Mouse (Mus musculus) midbrain, embryonic 14.5 days (tissue): ENCODE measurements around the gene Tpsg1. TPM values are rescaled to one million over a fixed set of nuclear protein-coding genes. Genes with fewer than 3 reads are reported as not detected.

Source experiments
- ATAC-seq: fragments of 200-750 bp; cut with Nextera tagmentation; 2 replicates; pipeline ENCODE4 v1.8.0; 2017; ENCODE audit warnings: moderate number of reproducible peaks, moderate library complexity; ENCODE audit not compliant: low FRiP score, low TSS enrichment
- DNase-seq: peaks from one replicate; pipeline ENCODE4 v3.0.0-alpha.2; 2015
- H3K27ac ChIP-seq: fragments of 300-500 bp; sonication (generic); replicated peaks from 2 replicates; pipeline ENCODE4 v1.5.1; 2014; ENCODE audit warnings: mild to moderate bottlenecking, low read depth, low read length, moderate library complexity
- H3K27me3 ChIP-seq: fragments of 300-500 bp; sonication (generic); 2 replicates; pipeline ENCODE4 v1.6.1; 2014; ENCODE audit warnings: low read length, control low read depth, mixed read lengths; ENCODE audit not compliant: control insufficient read depth, insufficient read depth
- H3K36me3 ChIP-seq: fragments of 300-500 bp; sonication (generic); 2 replicates; pipeline ENCODE4 v1.6.1; 2014; ENCODE audit warnings: low read length, control low read depth; ENCODE audit not compliant: control insufficient read depth, insufficient read depth
- H3K4me1 ChIP-seq: fragments of 300-500 bp; sonication (generic); 2 replicates; pipeline ENCODE4 v1.6.1; 2014; ENCODE audit warnings: mild to moderate bottlenecking, antibody characterized with exemption, low read length, control low read depth; ENCODE audit not compliant: control insufficient read depth, insufficient read depth
- H3K4me2 ChIP-seq: fragments of 300-500 bp; sonication (generic); 2 replicates; pipeline ENCODE4 v1.6.1; 2014; ENCODE audit warnings: mild to moderate bottlenecking, low read length, moderate library complexity
- H3K4me3 ChIP-seq: fragments of 300-500 bp; sonication (generic); replicated peaks from 2 replicates; pipeline ENCODE4 v1.5.1; 2014; ENCODE audit warnings: low read depth, low read length
- H3K9ac ChIP-seq: fragments of 300-500 bp; sonication (generic); replicated peaks from 2 replicates; pipeline ENCODE4 v1.6.1; 2014; ENCODE audit warnings: mild to moderate bottlenecking, low read length, moderate library complexity
- H3K9me3 ChIP-seq: fragments of 300-500 bp; sonication (generic); 2 replicates; pipeline ENCODE4 v1.6.1; 2016; ENCODE audit warnings: low read length, control low read depth, mixed read lengths; ENCODE audit not compliant: control insufficient read depth
- WGBS: fragments of 180-500 bp; shearing (Covaris S2); extraction: QIAGEN DNeasy Blood & Tissue Kit; methylation state at CpG from one replicate; pipeline ENCODE4 v1.1.7; 2014; 5-methylcytosine and 5-hydroxymethylcytosine counted together
- polyA plus RNA-seq: library from polyadenylated mRNA; unstranded; fragments of >200 nt; fragmentation: Nextera tagmentation; extraction: Ambion mirVana; gene quantifications from 2 replicates; pipeline ENCODE4 v1.2.1, GENCODE M21; 2014

Gene Tpsg1
- polyA plus RNA-seq, 1 experiment from 2014 or later, result 0.61 TPM

GRCm38 (mm10) chr17:25410180-25410579 is 41.1 kb downstream of the Tpsg1 start:
- H3K27ac ChIP-seq, result peak overlapping the region; percentile 32; the same call in 1 of the 2 replicates
- H3K36me3 ChIP-seq, result no peaks in the 10 kb centered on the region
- no peak overlapping the region for H3K4me3 ChIP-seq
- H3K27me3 ChIP-seq, result no peaks in the 10 kb centered on the region
- WGBS, result 81% methylated on average over 6 of the region's 6 CpGs
- no peak overlapping the region for H3K9ac ChIP-seq
- no peak for DNase-seq
- peaks cover 55% of the 10 kb centered on the region for H3K4me1 ChIP-seq
- no peak overlapping the region for H3K4me2 ChIP-seq
- no peaks in the 10 kb centered on the region for H3K9me3 ChIP-seq
- ATAC-seq, result no peak

GRCm38 (mm10) chr17:25410786-25411185 is 41.7 kb downstream of the Tpsg1 start:
- 34% methylated on average over 7 of the region's 7 CpGs for WGBS
- Histone ChIP-seq H3K27ac (peak overlapping the region; percentile 66), H3K27me3 (no peaks in the 10 kb centered on the region), H3K4me1 (peaks cover 55% of the 10 kb centered on the region), H3K4me3 (no peak overlapping the region), H3K4me2 (no peak overlapping the region), H3K9ac (no peak overlapping the region), H3K9me3 (no peaks in the 10 kb centered on the region), H3K36me3 (no peaks in the 10 kb centered on the region)
- ATAC-seq, result no peak
- DNase-seq, result peak; percentile 52

- Histone ChIP-seq H3K4me3 (no peak overlapping the region), H3K27me3 (no peaks in the 10 kb centered on the region), H3K9me3 (no peaks in the 10 kb centered on the region), H3K27ac (peak overlapping the region; percentile 66), H3K4me1 (peaks cover 55% of the 10 kb centered on the region), H3K9ac (no peak overlapping the region), H3K36me3 (no peaks in the 10 kb centered on the region), H3K4me2 (no peak overlapping the region)
- ATAC-seq, result no peak
- 73% methylated on average over 4 of the region's 4 CpGs for WGBS
- DNase-seq, result no peak
Measured at GRCm38 (mm10) chr17:25411251-25411650, 42.2 kb downstream of the Tpsg1 start.

GRCm38 (mm10) chr17:25414209-25414608 is 45.1 kb downstream of the Tpsg1 start:
- H3K4me1 ChIP-seq, result peaks cover 58% of the 10 kb centered on the region
- WGBS, result 74% methylated on average over 4 of the region's 4 CpGs
- no peaks in the 10 kb centered on the region for H3K27me3 ChIP-seq
- no peak overlapping the region for H3K9ac ChIP-seq
- DNase-seq (no peak), ATAC-seq (no peak)
- H3K36me3 ChIP-seq, result no peaks in the 10 kb centered on the region
- no peak overlapping the region for H3K4me2 ChIP-seq
- no peaks in the 10 kb centered on the region for H3K9me3 ChIP-seq
- no peak overlapping the region for H3K4me3 ChIP-seq
- no peak overlapping the region for H3K27ac ChIP-seq

DNA sequence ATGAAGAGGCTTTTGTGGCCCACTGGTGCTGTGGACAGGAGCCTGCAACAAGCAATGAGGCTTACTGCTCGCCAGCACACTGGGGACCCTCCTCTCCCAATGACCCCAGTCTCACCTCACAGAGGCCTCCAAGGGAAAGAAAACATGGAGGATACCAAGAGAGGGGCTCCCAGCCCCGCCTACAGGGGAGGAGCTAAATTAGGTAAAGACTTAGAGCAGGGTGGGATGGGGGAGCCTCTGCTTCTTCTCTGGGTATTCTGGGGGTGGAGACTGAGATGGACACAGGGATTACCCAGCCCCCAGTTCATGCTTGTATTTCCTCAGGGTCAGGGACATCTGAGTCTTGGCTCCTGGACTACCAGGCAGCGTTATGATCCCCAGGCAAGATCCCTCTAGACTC is 45.8 kb downstream of the Tpsg1 start:
- WGBS, result 43% methylated on average over 3 of the region's 3 CpGs

DNA sequence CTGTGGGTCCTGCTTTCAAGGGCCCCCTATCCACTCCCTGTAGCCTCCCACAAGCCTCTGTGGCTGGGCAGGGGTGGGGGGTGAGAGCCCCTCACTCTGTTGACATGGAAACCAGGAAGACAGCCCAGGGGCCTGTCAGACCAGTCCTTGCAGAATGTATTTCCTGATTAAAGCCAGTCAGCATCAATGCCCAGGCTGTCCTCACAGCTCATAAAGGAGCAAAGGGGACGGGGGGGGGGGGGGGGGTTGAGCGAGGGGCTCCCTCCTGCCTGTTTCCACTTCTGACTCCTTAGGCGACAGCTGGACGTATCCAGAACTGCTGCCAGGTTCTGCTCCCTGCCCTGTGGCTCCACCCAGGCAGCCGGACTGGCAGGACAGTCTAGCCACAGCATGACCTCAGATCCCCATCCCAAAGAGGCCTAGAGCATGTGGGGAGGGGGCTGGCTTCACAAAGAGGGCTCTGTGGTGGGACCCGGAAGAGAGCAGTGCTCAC is 46.4 kb downstream of the Tpsg1 start:
- Histone ChIP-seq H3K36me3 (no peaks in the 10 kb centered on the region), H3K9ac (peak overlapping the region; percentile 34), H3K4me1 (peaks cover 64% of the 10 kb centered on the region), H3K9me3 (no peaks in the 10 kb centered on the region), H3K27me3 (no peaks in the 10 kb centered on the region), H3K27ac (peak overlapping the region; percentile 73), H3K4me3 (no peak overlapping the region), H3K4me2 (peak overlapping the region; percentile 21)
- DNase-seq (peak; percentile 50), ATAC-seq (peak; percentile 59)
- WGBS, result 2% methylated on average over 6 of the region's 6 CpGs

More for the DNA sequence above, 45.8 kb downstream of the Tpsg1 start:
- no peak overlapping the region for H3K9ac ChIP-seq
- H3K4me1 ChIP-seq, result peaks cover 63% of the 10 kb centered on the region
- 0 out of 2 replicates have a peak overlapping the region, but pooled peaks have one; percentile 21 for H3K4me2 ChIP-seq
- DNase-seq, result no peak
- no peaks in the 10 kb centered on the region for H3K27me3 ChIP-seq
- no peak overlapping the region for H3K4me3 ChIP-seq
- H3K9me3 ChIP-seq, result no peaks in the 10 kb centered on the region
- ATAC-seq, result no peak
- H3K36me3 ChIP-seq, result no peaks in the 10 kb centered on the region
- H3K27ac ChIP-seq, result peak overlapping the region; percentile 73; the same call in 1 of the 2 replicates

- H3K9ac ChIP-seq, result no peak overlapping the region
- H3K4me2 ChIP-seq, result no peak overlapping the region
- H3K9me3 ChIP-seq, result no peaks in the 10 kb centered on the region
- H3K36me3 ChIP-seq, result no peaks in the 10 kb centered on the region
- H3K27me3 ChIP-seq, result no peaks in the 10 kb centered on the region
- peak overlapping the region; percentile 73 for H3K27ac ChIP-seq
- 8% methylated on average over 3 of the region's 3 CpGs for WGBS
- DNase-seq (peak; percentile 65), ATAC-seq (no peak)
- no peak overlapping the region for H3K4me3 ChIP-seq
- H3K4me1 ChIP-seq, result peaks cover 57% of the 10 kb centered on the region
Measured at GRCm38 (mm10) chr17:25416219-25416618, 47.1 kb downstream of the Tpsg1 start.

DNA sequence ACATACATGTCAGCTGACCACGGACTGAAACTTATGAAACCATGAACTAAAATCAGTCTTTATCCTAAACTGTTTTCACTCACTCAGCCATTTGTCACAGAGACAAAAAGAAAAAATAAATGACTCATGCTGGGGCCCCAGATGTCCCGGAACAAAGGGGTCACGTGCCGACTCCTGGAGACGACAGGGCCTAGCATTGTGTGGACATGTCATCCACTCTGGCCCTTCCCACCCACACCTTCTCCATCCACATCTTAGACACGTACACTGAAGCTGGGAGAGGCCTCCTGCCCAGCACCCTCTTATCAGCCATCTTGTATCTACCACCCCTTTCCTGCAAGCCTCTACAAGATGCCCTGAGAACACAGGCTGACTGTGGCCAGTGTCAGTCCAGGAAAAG is 48.9 kb downstream of the Tpsg1 start:
- peak overlapping the region; percentile 75; the same call in 1 of the 2 replicates for H3K27ac ChIP-seq
- 65% methylated on average over 6 of the region's 6 CpGs for WGBS
- DNase-seq, result no peak

DNA sequence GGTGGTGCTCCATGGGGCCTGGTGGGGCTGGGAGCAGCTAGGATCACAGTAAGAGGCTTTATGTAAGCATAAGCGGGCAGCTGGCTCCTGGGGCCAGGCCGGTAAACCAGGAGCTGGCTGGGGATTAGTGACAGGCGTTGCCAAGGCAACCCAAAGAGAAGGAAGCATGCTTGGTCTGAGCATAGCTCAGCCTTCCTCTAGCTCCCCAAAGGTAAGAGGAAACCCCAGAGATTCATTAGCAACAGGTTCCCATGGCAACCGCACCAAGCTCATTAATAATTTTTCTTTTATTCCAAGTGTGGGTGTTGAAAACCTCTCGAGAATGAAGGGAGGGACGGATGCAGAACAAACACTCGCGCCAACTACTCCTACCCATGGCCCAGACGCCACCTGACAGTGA is 49.9 kb downstream of the Tpsg1 start:
- ATAC-seq (peak; percentile 56; the same call in 1 of the 2 replicates), DNase-seq (peak; percentile 85)
- Histone ChIP-seq H3K9me3 (no peaks in the 10 kb centered on the region), H3K4me2 (0 out of 2 replicates have a peak overlapping the region, but pooled peaks have one; percentile 7), H3K27me3 (no peaks in the 10 kb centered on the region), H3K27ac (peak overlapping the region; percentile 75), H3K4me3 (no peak overlapping the region), H3K9ac (no peak overlapping the region), H3K4me1 (peaks cover 52% of the 10 kb centered on the region), H3K36me3 (no peaks in the 10 kb centered on the region)
- 7% methylated on average over 9 of the region's 9 CpGs for WGBS

More for the DNA sequence above, 48.9 kb downstream of the Tpsg1 start:
- Histone ChIP-seq H3K36me3 (no peaks in the 10 kb centered on the region), H3K27me3 (no peaks in the 10 kb centered on the region), H3K4me1 (peaks cover 52% of the 10 kb centered on the region), H3K4me2 (no peak overlapping the region), H3K4me3 (no peak overlapping the region), H3K9ac (no peak overlapping the region), H3K9me3 (no peaks in the 10 kb centered on the region)
- ATAC-seq, result no peak
